Mouse (Mus musculus): Measurements from ENCODE around the gene Fer1l4.

Gene Fer1l4

GRCm38 (mm10) chr2:156005393-156005792, 47.4 kb downstream of the Fer1l4 start:
- no peak for DNase-seq

DNA sequence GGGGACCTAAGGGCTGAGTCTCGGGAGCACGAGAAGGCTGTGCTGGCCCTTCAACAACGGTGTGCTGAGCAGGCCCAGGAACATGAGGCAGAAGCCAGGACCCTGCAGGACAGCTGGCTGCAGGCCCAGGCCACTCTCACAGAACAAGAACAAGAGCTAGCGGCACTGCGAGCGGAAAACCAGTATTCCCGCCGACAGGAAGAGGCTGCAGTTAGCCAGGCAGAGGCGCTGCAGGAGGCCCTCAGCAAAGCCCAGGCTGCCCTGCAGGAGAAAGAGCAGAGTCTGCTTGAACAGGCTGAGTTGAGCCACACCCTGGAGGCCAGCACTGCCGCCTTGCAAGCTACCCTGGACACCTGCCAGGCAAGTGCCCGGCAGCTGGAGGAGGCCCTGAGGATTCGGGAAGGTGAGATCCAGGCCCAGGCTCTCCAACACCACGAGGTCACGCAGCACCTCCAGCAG, 60.9 kb downstream of the Fer1l4 start:
- DNase-seq, result peak; percentile 35

DNA sequence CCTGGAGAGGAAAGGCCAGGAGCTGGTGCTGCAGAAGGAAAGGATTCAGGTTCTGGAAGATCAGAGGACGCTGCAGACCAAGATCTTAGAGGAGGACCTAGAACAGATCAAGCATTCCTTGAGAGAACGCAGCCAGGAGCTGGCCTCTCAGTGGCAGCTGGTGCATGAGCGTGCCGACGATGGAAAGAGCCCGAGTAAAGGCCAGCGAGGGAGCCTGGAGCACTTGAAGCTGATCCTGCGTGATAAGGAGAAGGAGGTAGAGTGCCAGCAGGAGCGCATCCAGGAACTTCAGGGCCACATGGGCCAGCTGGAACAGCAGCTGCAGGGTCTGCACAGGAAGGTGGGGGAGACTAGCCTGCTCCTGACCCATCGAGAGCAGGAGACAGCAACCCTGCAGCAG, 61.6 kb downstream of the Fer1l4 start:
- DNase-seq, result no peak

DNA sequence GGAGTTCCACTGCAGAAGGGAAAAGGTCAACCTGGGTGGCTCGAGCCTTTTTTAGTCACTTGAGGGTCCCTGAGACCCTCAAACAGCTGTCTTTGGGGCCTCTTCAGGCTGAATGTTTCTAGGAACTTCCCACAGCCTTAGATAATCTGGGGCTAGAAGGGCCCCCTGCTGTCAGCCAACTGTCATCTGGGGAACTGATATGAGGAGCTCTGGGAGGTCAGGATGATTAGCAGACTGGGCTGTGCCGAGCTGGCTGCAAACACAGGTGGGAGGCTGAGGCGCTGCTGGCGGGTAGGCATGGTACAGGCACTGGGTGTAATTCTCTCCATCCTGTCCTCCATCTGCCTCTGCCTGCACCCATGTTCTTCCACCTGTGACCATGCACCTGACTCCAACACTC, 63.7 kb downstream of the Fer1l4 start:
- no peak for DNase-seq

GRCm38 (mm10) chr2:155987131-155987530, 65.6 kb downstream of the Fer1l4 start:
- DNase-seq, result no peak

GRCm38 (mm10) chr2:155985776-155986175, 67.0 kb downstream of the Fer1l4 start:
- DNase-seq, result no peak

DNA sequence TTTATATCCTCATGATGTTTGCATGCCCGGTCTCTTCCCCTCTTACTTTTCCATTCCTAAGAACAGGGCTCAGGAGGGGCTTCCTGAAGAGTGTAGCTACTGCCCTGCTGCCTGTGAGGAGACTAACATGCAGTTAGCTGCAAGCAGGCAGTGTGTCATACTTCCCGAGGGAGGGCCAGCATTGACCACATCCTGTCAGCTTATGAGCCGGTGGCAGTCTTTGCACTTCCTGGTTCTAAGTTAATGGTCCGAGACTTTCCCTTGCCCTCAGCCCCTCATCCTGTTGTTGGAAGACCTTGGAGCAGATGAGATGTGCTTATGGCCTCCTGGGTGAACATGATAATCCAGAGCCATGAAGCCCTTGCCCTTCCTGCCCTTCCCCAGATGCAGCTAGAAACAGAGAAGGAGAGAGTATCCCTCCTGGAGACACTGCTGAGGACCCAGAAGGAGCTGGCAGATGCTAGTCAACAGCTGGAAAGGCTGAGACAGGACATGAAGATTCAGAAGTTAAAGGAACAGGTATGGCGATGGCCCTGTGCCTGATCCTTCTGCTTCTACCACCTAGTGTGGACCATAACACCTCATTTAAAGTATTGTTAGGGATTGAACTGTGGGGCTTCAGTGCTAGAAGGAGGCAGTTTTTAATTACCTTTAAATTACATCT, 73.3 kb downstream of the Fer1l4 start:
- DNase-seq, result no peak

DNA sequence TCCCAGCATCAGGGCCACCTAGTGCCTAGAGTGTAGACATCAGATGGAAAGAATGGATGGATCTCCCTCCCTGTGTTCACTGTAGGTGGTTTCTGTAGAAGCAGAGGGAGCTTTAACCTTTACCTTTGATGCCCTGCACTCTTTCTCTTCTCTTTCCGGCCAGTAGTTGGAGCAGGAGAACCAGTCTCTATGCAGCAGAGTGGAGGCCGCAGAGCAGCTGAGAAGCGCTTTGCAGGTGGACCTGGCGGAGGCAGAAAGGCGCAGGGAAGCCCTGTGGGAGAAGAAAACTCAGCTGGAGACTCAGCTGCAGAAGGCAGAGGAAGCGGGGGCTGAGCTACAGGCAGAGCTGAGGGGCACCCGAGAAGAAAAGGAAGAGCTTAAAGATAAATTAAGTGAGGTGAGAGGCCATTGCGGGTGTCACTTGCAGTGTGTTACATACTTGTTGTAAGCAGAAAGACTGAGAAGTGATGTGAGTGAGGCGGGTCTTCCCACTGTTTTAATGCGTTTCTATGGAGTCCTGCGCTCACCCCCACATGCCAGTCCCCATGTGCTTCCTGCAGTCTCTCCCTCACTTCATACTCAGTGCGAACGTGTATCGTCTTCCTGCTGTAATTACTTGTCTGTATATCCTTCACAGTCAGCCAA, 78.5 kb downstream of the Fer1l4 start:
- peak; percentile 26 for DNase-seq

DNA sequence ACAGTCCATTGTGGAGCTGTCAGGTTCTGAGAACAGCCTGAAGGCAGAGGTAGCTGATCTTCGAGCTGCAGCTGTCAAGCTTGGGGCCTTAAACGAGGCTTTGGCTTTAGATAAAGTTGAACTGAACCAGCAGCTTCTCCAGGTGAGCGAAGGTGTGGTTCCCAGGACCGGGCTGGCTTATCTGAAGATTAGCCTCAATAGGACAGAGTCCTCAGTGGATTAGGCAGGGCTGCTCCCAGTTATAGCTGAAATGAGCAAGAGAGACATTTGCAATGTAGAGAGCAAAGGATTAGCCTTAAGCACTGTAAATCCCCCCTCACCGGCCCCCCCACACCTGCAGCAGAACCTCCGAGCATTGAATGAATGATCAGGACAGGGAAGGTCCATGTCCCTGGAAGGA, 79.4 kb downstream of the Fer1l4 start:
- no peak for DNase-seq
